Mouse (Mus musculus): ENCODE data around the gene Spata13.

Spata13 gene

GRCm38 (mm10) chr14:60747154-60747870 lies 113.5 kb downstream of the Spata13 start:
- no peak for DNase-seq (ENCODE audit: low read depth, low spot score)

GRCm38 (mm10) chr14:60749880-60750279 lies 116.1 kb downstream of the Spata13 start:
- DNase-seq (ENCODE audit: low read depth, low spot score) = no peak

GRCm38 (mm10) chr14:60751581-60751980 lies 117.8 kb downstream of the Spata13 start:
- DNase-seq (ENCODE audit: low read depth, low spot score) = no peak

- no peak for DNase-seq (ENCODE audit: low read depth, low spot score)
Observed at GRCm38 (mm10) chr14:60752892-60753800, 119.3 kb downstream of the Spata13 start.

- DNase-seq (ENCODE audit: low read depth, low spot score) = no peak
Observed at GRCm38 (mm10) chr14:60753801-60754126, 120.0 kb downstream of the Spata13 start.

- DNase-seq (ENCODE audit: low read depth, low spot score) = no peak
Observed at GRCm38 (mm10) chr14:60754656-60755055, 120.9 kb downstream of the Spata13 start.

GRCm38 (mm10) chr14:60756271-60756670 lies 122.5 kb downstream of the Spata13 start:
- DNase-seq (ENCODE audit: low read depth, low spot score) = no peak

- DNase-seq (ENCODE audit: low read depth, low spot score) = no peak
Observed at GRCm38 (mm10) chr14:60757265-60757664, 123.5 kb downstream of the Spata13 start.

- DNase-seq (ENCODE audit: low read depth, low spot score) = no peak
Observed at GRCm38 (mm10) chr14:60757722-60758121, 123.9 kb downstream of the Spata13 start.

- no peak for DNase-seq (ENCODE audit: low read depth, low spot score)
Observed at GRCm38 (mm10) chr14:60759097-60759496, 125.3 kb downstream of the Spata13 start.

GRCm38 (mm10) chr14:60761801-60762200 lies 128.0 kb downstream of the Spata13 start:
- no peak for DNase-seq (ENCODE audit: low read depth, low spot score)

- DNase-seq (ENCODE audit: low read depth, low spot score) = no peak
Observed at GRCm38 (mm10) chr14:60762754-60763153, 129.0 kb downstream of the Spata13 start.

GRCm38 (mm10) chr14:60763746-60764145 lies 129.9 kb downstream of the Spata13 start:
- no peak for DNase-seq (ENCODE audit: low read depth, low spot score)

- no peak for DNase-seq (ENCODE audit: low read depth, low spot score)
Observed at GRCm38 (mm10) chr14:60764526-60764925, 130.7 kb downstream of the Spata13 start.

GRCm38 (mm10) chr14:60765025-60765424 lies 131.2 kb downstream of the Spata13 start:
- no peak for DNase-seq (ENCODE audit: low read depth, low spot score)

GRCm38 (mm10) chr14:60767884-60768283 lies 134.1 kb downstream of the Spata13 start, which contains the start of gene C1qtnf9:
Gene C1qtnf9 (plus strand): TSS chr14:60768134.
- DNase-seq (ENCODE audit: low read depth, low spot score) = no peak

- DNase-seq (ENCODE audit: low read depth, low spot score) = no peak
Observed at GRCm38 (mm10) chr14:60769340-60769739, 135.5 kb downstream of the Spata13 start.

GRCm38 (mm10) chr14:60770594-60770993 lies 136.8 kb downstream of the Spata13 start:
- no peak for DNase-seq (ENCODE audit: low read depth, low spot score)

- DNase-seq (ENCODE audit: low read depth, low spot score) = peak; percentile 72
Observed at GRCm38 (mm10) chr14:60771057-60771456, 137.3 kb downstream of the Spata13 start.

- DNase-seq (ENCODE audit: low read depth, low spot score) = no peak
Observed at GRCm38 (mm10) chr14:60773476-60773875, 139.7 kb downstream of the Spata13 start.

- DNase-seq (ENCODE audit: low read depth, low spot score) = no peak
Observed at GRCm38 (mm10) chr14:60776521-60776920, 142.7 kb downstream of the Spata13 start.

GRCm38 (mm10) chr14:60777485-60777919 lies 143.7 kb downstream of the Spata13 start:
- DNase-seq (ENCODE audit: low read depth, low spot score) = no peak

- DNase-seq (ENCODE audit: low read depth, low spot score) = no peak
Observed at GRCm38 (mm10) chr14:60779198-60779597, 145.4 kb downstream of the Spata13 start.
